ENCODE assay signal across 16 mouse cellular contexts in genomic region chr12:15998331-15998730, GRCm38 (mm10).
"Had no signal": no experiment of that assay in that cellular context is flagged by ENCODE, and none has a peak within 500 bp of the region (broad histone marks: within the 10 kb centered on the region; RNA-seq: fewer than 3 reads in every experiment).

No protein-coding gene starts in this region.

- H3K27me3 ChIP-seq: limb, embryonic 13.5 days; liver, embryonic 13.5 days; midbrain, embryonic 12.5 days; midbrain, embryonic 15.5 days; stomach, embryonic 15.5 days had no signal

- H3K4me3 ChIP-seq: limb, embryonic 10.5 days; limb, embryonic 13.5 days; liver, embryonic 13.5 days; midbrain, embryonic 12.5 days; midbrain, embryonic 15.5 days; myocyte; stomach, embryonic 15.5 days had no signal

- H3K9me3 ChIP-seq: limb, embryonic 10.5 days; limb, embryonic 13.5 days; liver, embryonic 13.5 days; midbrain, embryonic 12.5 days; midbrain, embryonic 15.5 days; stomach, embryonic 15.5 days had no signal

- DNase-seq: kidney, adult 11 months; kidney, adult 8-10 months; kidney, postnatal 14 days; kidney, postnatal 4 days; liver; liver, embryonic 13.5 days; lung, adult 2 months; lung, postnatal 14 days; lung, postnatal 4 days; thymus, postnatal 14 days had no signal

- H3K27ac ChIP-seq: limb, embryonic 10.5 days; limb, embryonic 13.5 days; liver, embryonic 13.5 days; midbrain, embryonic 12.5 days; midbrain, embryonic 15.5 days; stomach, embryonic 15.5 days had no signal

- ATAC-seq: midbrain, embryonic 15.5 days had no signal

- H3K4me2 ChIP-seq: limb, embryonic 13.5 days; liver, embryonic 13.5 days; midbrain, embryonic 12.5 days; midbrain, embryonic 15.5 days; stomach, embryonic 15.5 days had no signal

- H3K36me3 ChIP-seq: limb, embryonic 10.5 days; limb, embryonic 13.5 days; liver, embryonic 13.5 days; midbrain, embryonic 12.5 days; midbrain, embryonic 15.5 days; stomach, embryonic 15.5 days had no signal

- H3K4me1 ChIP-seq: limb, embryonic 10.5 days; limb, embryonic 13.5 days; liver, embryonic 13.5 days; midbrain, embryonic 12.5 days; midbrain, embryonic 15.5 days; stomach, embryonic 15.5 days had no signal

- H3K9ac ChIP-seq: limb, embryonic 13.5 days; liver, embryonic 13.5 days; midbrain, embryonic 12.5 days; midbrain, embryonic 15.5 days; stomach, embryonic 15.5 days had no signal
